In genomic region chr17:78842271-78842928, GRCm38 (mm10) we compare ENCODE assay signal across 22 mouse cellular contexts. TPM values are rescaled to one million over a fixed set of nuclear protein-coding genes. Genes with fewer than 3 reads are reported as not detected.
DNase-seq lines count a peak whose midpoint lies in the region; ATAC-seq and TF ChIP-seq lines count a peak whose summit lies in the region.
"Had no signal": no experiment of that assay in that cellular context is flagged by ENCODE, and none has a peak within 500 bp of the region (broad histone marks: within the 10 kb centered on the region; RNA-seq: fewer than 3 reads in every experiment).

No protein-coding gene starts in this region.

- H3K9ac ChIP-seq in liver, embryonic 16.5 days (ENCODE audit: low read depth, low read length): no peak overlapping the region
- no peak overlapping the region for H3K9ac ChIP-seq in intestine, embryonic 15.5 days
- no peak overlapping the region for H3K9ac ChIP-seq in intestine, postnatal 0 days (ENCODE audit: low read depth, low read length)
- H3K9ac ChIP-seq: embryonic facial prominence, embryonic 12.5 days; embryonic facial prominence, embryonic 15.5 days; forebrain, postnatal 0 days; hindbrain, embryonic 12.5 days; hindbrain, embryonic 15.5 days had no signal

- no peak for TF ChIP-seq CTCF in intestine, postnatal 0 days (IDR thresholded peaks at IDR 0.05; ENCODE audit: low read depth)

- 75% methylated on average over 7 of the region's 7 CpGs for WGBS in liver, embryonic 16.5 days (ENCODE audit: insufficient replicate concordance)
- WGBS in intestine, embryonic 15.5 days: 79% methylated on average over 7 of the region's 7 CpGs
- WGBS in intestine, postnatal 0 days: 48% methylated on average over 7 of the region's 7 CpGs

- no peak for DNase-seq in liver
- DNase-seq in neural tube, embryonic 10.5 days (ENCODE audit: extremely low spot score, low spot score): no peak
- DNase-seq in adrenal gland, postnatal 25 days: no peak
- DNase-seq: adrenal gland, adult 8-10 months; adrenal gland, postnatal 36 days; cerebellum, adult 18-20 months; cerebellum, adult 9-10 months; cerebellum, postnatal 14 days; forebrain, postnatal 0 days; gastrocnemius, adult 2 months; gastrocnemius, postnatal 14 days; heart, adult 11 months had no signal

- H3K9me3 ChIP-seq in liver, embryonic 16.5 days (replicated peaks; ENCODE audit: control insufficient read depth, low read length): no peaks in the 10 kb centered on the region
- no peaks in the 10 kb centered on the region for H3K9me3 ChIP-seq in intestine, embryonic 15.5 days
- no peaks in the 10 kb centered on the region for H3K9me3 ChIP-seq in intestine, postnatal 0 days (ENCODE audit: control insufficient read depth)
- H3K9me3 ChIP-seq: embryonic facial prominence, embryonic 12.5 days; embryonic facial prominence, embryonic 15.5 days; hindbrain, embryonic 12.5 days; hindbrain, embryonic 15.5 days had no signal

- peaks cover 18% of the 10 kb centered on the region for H3K36me3 ChIP-seq in liver, embryonic 16.5 days (ENCODE audit: control insufficient read depth, insufficient read depth)
- H3K36me3 ChIP-seq in intestine, embryonic 15.5 days: peaks cover 20% of the 10 kb centered on the region; the same call in 1 of the 2 replicates
- H3K36me3 ChIP-seq in intestine, postnatal 0 days (ENCODE audit: control insufficient read depth, insufficient read depth): peaks cover 61% of the 10 kb centered on the region

- ATAC-seq in liver, embryonic 16.5 days (ENCODE audit: low read depth): peak; percentile 19; the same call in 1 of the 2 replicates
- ATAC-seq in intestine, embryonic 15.5 days: peak; percentile 86
- ATAC-seq in intestine, postnatal 0 days: peak; percentile 83
- ATAC-seq: activated CD4-positive, CD25-positive, alpha-beta regulatory T cell, adult 4 months; forebrain, embryonic 14.5 days; forebrain, postnatal 0 days had no signal

- H3K4me3 ChIP-seq in liver, embryonic 16.5 days (ENCODE audit: low read depth, low read length): no peak overlapping the region
- H3K4me3 ChIP-seq in intestine, embryonic 15.5 days (replicated peaks): no peak overlapping the region
- H3K4me3 ChIP-seq in intestine, postnatal 0 days (ENCODE audit: low read depth, low read length): no peak overlapping the region
- H3K4me3 ChIP-seq: embryonic facial prominence, embryonic 12.5 days; embryonic facial prominence, embryonic 15.5 days; gastrocnemius, adult 2 months; hindbrain, embryonic 12.5 days; hindbrain, embryonic 15.5 days had no signal

- H3K4me1 ChIP-seq in liver, embryonic 16.5 days (ENCODE audit: control insufficient read depth, low read depth, low read length): no peaks in the 10 kb centered on the region
- no peaks in the 10 kb centered on the region for H3K4me1 ChIP-seq in intestine, embryonic 15.5 days (replicated peaks)
- no peaks in the 10 kb centered on the region for H3K4me1 ChIP-seq in intestine, postnatal 0 days (replicated peaks; ENCODE audit: control insufficient read depth, insufficient read depth, low read length)
- H3K4me1 ChIP-seq: embryonic facial prominence, embryonic 12.5 days; embryonic facial prominence, embryonic 15.5 days; hindbrain, embryonic 12.5 days; hindbrain, embryonic 15.5 days had no signal

- H3K27me3 ChIP-seq in liver, embryonic 16.5 days (ENCODE audit: control insufficient read depth, insufficient read depth, low read depth, low read length): no peaks in the 10 kb centered on the region
- H3K27me3 ChIP-seq in intestine, embryonic 15.5 days (replicated peaks): no peaks in the 10 kb centered on the region
- no peaks in the 10 kb centered on the region for H3K27me3 ChIP-seq in intestine, postnatal 0 days (replicated peaks; ENCODE audit: control insufficient read depth, insufficient read depth, low read length)
- H3K27me3 ChIP-seq: embryonic facial prominence, embryonic 12.5 days; embryonic facial prominence, embryonic 15.5 days; hindbrain, embryonic 12.5 days; hindbrain, embryonic 15.5 days had no signal

- H3K27ac ChIP-seq in liver, embryonic 16.5 days (ENCODE audit: low read length): no peak overlapping the region
- H3K27ac ChIP-seq in intestine, embryonic 15.5 days: no peak overlapping the region
- H3K27ac ChIP-seq in intestine, postnatal 0 days (ENCODE audit: low read depth, low read length): peak overlapping the region; percentile 57
- H3K27ac ChIP-seq: embryonic facial prominence, embryonic 12.5 days; embryonic facial prominence, embryonic 15.5 days; gastrocnemius, adult 2 months; hindbrain, embryonic 12.5 days; hindbrain, embryonic 15.5 days had no signal

- no peak overlapping the region for H3K4me2 ChIP-seq in liver, embryonic 16.5 days (ENCODE audit: low read depth, low read length)
- no peak overlapping the region for H3K4me2 ChIP-seq in intestine, embryonic 15.5 days (replicated peaks)
- no peak overlapping the region for H3K4me2 ChIP-seq in intestine, postnatal 0 days (replicated peaks; ENCODE audit: low read depth)
- H3K4me2 ChIP-seq: embryonic facial prominence, embryonic 12.5 days; embryonic facial prominence, embryonic 15.5 days; heart, embryonic 11.5 days; hindbrain, embryonic 12.5 days; hindbrain, embryonic 15.5 days had no signal

RNA-seq across cellular contexts. Expression of gene Gpatch11, which starts 7.0 kb away (rescaled TPM):
- 13.0 and 14.5 TPM in 2 replicates for polyA plus RNA-seq in liver, embryonic 16.5 days (2015; fragmentation: Nextera tagmentation; extraction: Ambion mirVana)
- 50.1 and 51.8 TPM in 2 replicates for polyA plus RNA-seq in intestine, embryonic 15.5 days (2015; fragmentation: Nextera tagmentation; extraction: Ambion mirVana)
- 64.7 and 65.1 TPM in 2 replicates for polyA plus RNA-seq in intestine, postnatal 0 days (2015; fragmentation: Nextera tagmentation; extraction: Ambion mirVana)
- 27.8 and 33.9 TPM in 2 replicates for total RNA-seq in adrenal gland, postnatal 25 days (2021)

RNA-seq across cellular contexts. Expression of gene Heatr5b, which starts 7.2 kb away (rescaled TPM):
- polyA plus RNA-seq in liver, embryonic 16.5 days (2015; fragmentation: Nextera tagmentation; extraction: Ambion mirVana): 4.4 and 4.7 TPM in 2 replicates
- polyA plus RNA-seq in intestine, embryonic 15.5 days (2015; fragmentation: Nextera tagmentation; extraction: Ambion mirVana): 10.0 and 10.7 TPM in 2 replicates
- polyA plus RNA-seq in intestine, postnatal 0 days (2015; fragmentation: Nextera tagmentation; extraction: Ambion mirVana): 6.8 and 7.0 TPM in 2 replicates
- 31.8 and 38.5 TPM in 2 replicates for total RNA-seq in adrenal gland, postnatal 25 days (2021)

RNA-seq across cellular contexts. Expression of gene Eif2ak2, which starts 40.0 kb away (rescaled TPM):
- 5.9 and 6.9 TPM in 2 replicates for polyA plus RNA-seq in liver, embryonic 16.5 days (2015; fragmentation: Nextera tagmentation; extraction: Ambion mirVana)
- 16.1 and 17.7 TPM in 2 replicates for polyA plus RNA-seq in intestine, embryonic 15.5 days (2015; fragmentation: Nextera tagmentation; extraction: Ambion mirVana)
- polyA plus RNA-seq in intestine, postnatal 0 days (2015; fragmentation: Nextera tagmentation; extraction: Ambion mirVana): 23.4 and 25.1 TPM in 2 replicates
- 20.6 and 32.9 TPM in 2 replicates for total RNA-seq in adrenal gland, postnatal 25 days (2021)

Comparison
In these comparisons a context has a peak if more than half of its experiments do, and no peak if none do; other contexts are left out.
1. ATAC-seq: peak in every context shown above with its lines; median percentile 86 in intestine, embryonic 15.5 days; 83 in intestine, postnatal 0 days; 19 in liver, embryonic 16.5 days.